Mouse (Mus musculus) fibroblast of lung, adult 2 months (primary cell): ENCODE results near the gene Slc45a3.

Source experiments
- DNase-seq: peaks from one replicate; pipeline ENCODE4 v3.0.0-alpha.2; 2011; ENCODE audit warnings: low read depth

The Slc45a3 gene

GRCm38 (mm10) chr1:132026925-132027646, 64.3 kb downstream of the Slc45a3 start:
- no peak for DNase-seq

DNA sequence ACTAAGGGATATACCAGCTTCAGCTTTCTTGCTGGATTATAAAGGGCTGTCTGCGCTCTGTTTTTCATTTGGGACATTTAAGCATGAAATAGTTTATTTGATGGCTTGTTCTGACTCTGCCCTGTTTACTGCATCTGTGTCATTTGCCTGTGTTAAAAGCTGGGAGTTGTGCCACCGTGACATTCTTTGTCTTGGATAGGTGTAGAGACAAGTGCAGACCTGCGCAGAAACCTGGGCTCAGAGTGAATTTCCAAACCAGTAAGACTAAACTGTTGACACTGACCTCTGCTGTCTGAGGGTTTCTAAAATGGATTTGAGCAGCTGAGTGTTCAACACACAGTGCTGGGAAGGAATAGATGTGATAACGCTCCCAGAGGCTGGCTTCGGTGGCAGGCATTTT, 65.2 kb downstream of the Slc45a3 start:
- DNase-seq = no peak

- DNase-seq = no peak
Observed at GRCm38 (mm10) chr1:132028413-132028812, 65.6 kb downstream of the Slc45a3 start.

DNA sequence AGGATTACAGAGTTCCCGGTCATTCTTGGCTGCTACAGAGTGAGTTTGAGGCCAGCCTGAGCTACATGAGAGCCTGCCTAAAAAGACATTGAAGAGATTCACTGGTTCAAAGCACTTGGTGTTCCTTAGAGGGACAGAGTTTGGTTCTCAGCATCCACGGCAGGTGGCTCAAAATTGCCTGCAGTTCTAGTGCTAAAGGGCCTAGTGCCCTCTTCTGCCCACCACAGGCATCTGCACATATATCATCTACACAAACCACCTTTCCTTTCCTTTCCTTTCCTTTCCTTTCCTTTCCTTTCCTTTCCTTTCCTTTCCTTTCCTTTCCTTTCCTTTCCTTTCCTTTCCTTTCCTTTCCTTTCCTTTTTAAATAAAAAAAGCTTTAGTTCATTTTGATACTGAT, 67.8 kb downstream of the Slc45a3 start:
- DNase-seq = no peak

DNA sequence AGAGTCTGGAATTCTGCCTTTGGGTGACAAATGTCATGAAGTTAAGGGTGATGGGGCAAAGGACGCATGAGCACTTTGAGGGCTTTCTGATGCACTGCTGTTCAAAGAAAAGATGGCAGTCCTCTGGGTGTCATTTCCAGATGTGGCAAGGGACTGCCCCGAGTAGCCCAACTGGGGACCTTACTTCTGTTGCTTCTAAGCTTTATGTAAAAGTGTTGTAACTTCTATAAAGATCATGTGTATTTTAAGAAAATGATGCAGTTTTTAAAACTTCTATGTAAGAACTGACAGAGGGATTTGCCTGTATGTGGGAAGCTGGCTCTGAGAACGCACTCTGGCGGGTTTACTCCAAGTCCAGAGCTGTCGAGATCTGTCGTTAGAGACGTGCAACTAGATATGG, 69.4 kb downstream of the Slc45a3 start:
- DNase-seq = no peak
